Mouse (Mus musculus) midbrain, embryonic 12.5 days (tissue): ENCODE measurements at regions not wholly inside any gene's neighbourhood (a gene's known extent, or its start where the extent isn't known, plus 50 kb on each side); places are given as distances from the start of the nearest gene placed in this dataset.
A peak's percentile ranks its signal among the peaks of the same experiment; 100 is the strongest.

Source experiments
- ATAC-seq: fragments of 200-750 bp; cut with Nextera tagmentation; 2 replicates; pipeline ENCODE4 v1.8.0; 2017; ENCODE audit warnings: low read depth, moderate TSS enrichment, moderate library complexity; ENCODE audit not compliant: low FRiP score
- H3K27ac ChIP-seq: fragments of 300-500 bp; sonication (generic); replicated peaks from 2 replicates; pipeline ENCODE4 v1.5.1; 2016; ENCODE audit warnings: mild to moderate bottlenecking
- H3K27me3 ChIP-seq: fragments of 300-500 bp; sonication (generic); 2 replicates; pipeline ENCODE4 v1.6.1; 2016; ENCODE audit warnings: mild to moderate bottlenecking
- H3K36me3 ChIP-seq: fragments of 300-500 bp; sonication (generic); 2 replicates; pipeline ENCODE4 v1.6.1; 2016
- H3K4me1 ChIP-seq: fragments of 300-500 bp; sonication (generic); 2 replicates; pipeline ENCODE4 v1.6.1; 2016
- H3K4me2 ChIP-seq: fragments of 300-500 bp; sonication (generic); replicated peaks from 2 replicates; pipeline ENCODE4 v1.6.1; 2016; ENCODE audit warnings: mild to moderate bottlenecking, moderate library complexity
- H3K4me3 ChIP-seq: fragments of 300-500 bp; sonication (generic); 2 replicates; pipeline ENCODE4 v1.5.1; 2016; ENCODE audit warnings: mild to moderate bottlenecking
- H3K9ac ChIP-seq: fragments of 300-500 bp; sonication (generic); replicated peaks from 2 replicates; pipeline ENCODE4 v1.6.1; 2016; ENCODE audit warnings: mild to moderate bottlenecking, moderate library complexity
- H3K9me3 ChIP-seq: fragments of 300-500 bp; sonication (generic); 2 replicates; pipeline ENCODE4 v1.6.1; 2016; ENCODE audit warnings: mild to moderate bottlenecking
- WGBS: fragments of 180-500 bp; shearing (Covaris S2); methylation state at CpG from one replicate; pipeline ENCODE4 v1.1.7; 2016; 5-methylcytosine and 5-hydroxymethylcytosine counted together

DNA sequence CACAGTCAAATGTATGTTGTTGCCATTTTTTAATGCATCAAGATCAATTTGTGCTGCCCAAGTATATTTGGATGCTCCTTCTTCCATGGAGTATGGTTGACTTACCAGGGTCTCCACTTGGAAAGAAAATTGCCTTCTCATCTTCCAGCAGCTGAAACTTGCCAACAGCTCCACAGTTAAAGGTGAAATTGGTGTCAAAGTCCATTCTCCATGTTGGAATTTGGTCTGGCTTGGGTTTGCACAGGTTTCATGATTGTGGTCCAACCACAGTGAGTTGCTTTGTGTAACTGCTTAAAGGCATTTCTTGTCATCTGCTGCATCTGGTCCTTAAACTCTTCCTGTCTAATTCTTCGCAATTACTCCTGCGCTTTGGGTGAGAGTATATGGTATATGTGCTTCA is 634.3 kb downstream of the Nup35 start:
- Histone ChIP-seq H3K4me1 (no peaks in the 10 kb centered on the region), H3K36me3 (no peaks in the 10 kb centered on the region), H3K9me3 (no peaks in the 10 kb centered on the region), H3K27ac (no peak overlapping the region), H3K4me3 (no peak overlapping the region), H3K27me3 (no peaks in the 10 kb centered on the region), H3K4me2 (no peak overlapping the region), H3K9ac (no peak overlapping the region)
- no peak for ATAC-seq
- WGBS, result 100% methylated on average over 2 of the region's 2 CpGs

DNA sequence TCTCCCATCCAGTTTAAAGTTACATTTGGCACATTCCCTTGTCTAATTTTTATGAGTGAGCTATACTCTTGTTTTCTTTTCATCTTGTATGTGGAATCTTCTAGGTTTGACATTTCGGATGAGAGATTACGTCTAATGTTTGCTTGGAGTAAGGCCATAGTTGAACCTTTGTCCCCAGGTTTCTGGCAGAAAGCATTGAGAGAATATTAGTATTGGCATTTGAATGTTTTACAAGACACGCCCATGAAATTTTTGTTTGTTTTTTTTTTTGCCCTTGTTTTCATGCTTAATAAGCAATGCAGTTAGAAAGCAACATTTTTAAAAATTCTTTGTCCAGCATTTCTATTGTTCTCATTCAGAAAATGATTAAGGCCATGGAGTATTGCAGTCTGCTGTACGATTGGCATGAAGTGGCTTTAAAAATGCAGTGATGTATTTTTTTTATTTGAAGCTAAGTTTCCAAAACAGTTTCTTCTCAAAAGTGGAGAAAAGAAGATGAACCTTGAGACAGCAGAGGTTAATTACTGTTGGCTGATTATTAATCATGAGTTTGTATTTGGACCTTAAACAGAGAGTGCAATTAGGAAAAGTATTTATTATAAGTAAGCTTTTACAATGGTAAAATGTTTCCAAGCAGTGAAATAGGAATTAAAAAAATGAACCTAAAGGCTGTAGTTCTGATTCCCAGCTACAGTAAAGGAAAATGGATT is 645.2 kb downstream of the Nup35 start:
- Histone ChIP-seq H3K4me3 (no peak overlapping the region), H3K27me3 (no peaks in the 10 kb centered on the region), H3K27ac (no peak overlapping the region), H3K9ac (no peak overlapping the region), H3K36me3 (no peaks in the 10 kb centered on the region), H3K9me3 (no peaks in the 10 kb centered on the region), H3K4me2 (no peak overlapping the region), H3K4me1 (no peaks in the 10 kb centered on the region)
- 92% methylated on average over 4 of the region's 4 CpGs for WGBS
- no peak for ATAC-seq

DNA sequence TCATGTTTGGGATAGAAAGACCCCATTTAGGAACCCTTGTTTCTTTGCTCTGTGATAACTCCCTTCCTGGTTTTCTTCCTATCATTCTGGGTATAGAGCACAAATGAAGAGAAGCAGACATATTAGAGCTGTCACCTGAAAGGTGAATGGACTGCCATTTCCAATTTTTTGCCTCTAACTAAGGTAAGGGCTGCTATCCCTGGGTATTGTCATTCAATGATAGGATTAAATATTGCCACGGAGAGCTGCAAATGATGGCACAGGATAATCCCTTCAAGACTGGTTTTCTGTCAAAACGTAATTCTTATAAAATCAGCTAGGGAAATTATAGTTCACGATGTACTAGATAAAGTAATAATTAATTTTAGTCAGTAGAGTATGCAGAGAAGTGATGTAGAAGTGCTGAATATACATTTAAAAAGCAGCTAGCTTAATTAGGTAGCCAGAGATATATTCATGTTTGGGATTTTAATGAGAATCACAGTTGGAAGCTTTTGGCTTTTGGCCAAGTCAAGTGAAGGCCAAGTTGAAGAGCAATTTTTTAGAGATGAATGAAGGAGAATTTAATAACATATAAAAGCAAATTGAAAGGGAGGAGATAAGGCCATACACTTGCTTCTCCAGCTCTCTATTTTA is 652.3 kb downstream of the Nup35 start:
- WGBS, result 70% methylated on average over 3 of the region's 3 CpGs
- Histone ChIP-seq H3K27ac (no peak overlapping the region), H3K4me2 (no peak overlapping the region), H3K36me3 (no peaks in the 10 kb centered on the region), H3K9ac (no peak overlapping the region), H3K27me3 (no peaks in the 10 kb centered on the region), H3K4me1 (no peaks in the 10 kb centered on the region), H3K4me3 (no peak overlapping the region), H3K9me3 (no peaks in the 10 kb centered on the region)
- no peak for ATAC-seq

DNA sequence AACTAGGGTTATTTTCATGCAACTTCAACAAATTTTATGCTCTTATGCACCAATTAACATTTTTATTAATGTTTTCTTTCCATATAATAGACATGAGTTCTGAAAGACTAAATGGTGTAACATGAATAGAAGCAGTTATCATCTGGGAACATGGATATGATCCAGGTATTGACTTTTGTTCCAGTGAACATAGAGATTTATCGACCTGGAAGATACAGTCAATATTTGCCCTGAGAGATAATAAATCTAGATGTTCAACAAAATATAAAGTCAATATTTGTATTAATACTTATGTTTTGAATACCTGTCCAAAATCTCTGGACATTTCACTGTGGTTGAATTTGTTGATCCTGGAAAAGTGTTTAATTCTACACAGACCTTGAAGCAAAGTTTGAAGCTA is 653.9 kb downstream of the Nup35 start:
- 84% methylated on average over 1 of the region's 1 CpGs for WGBS
- Histone ChIP-seq H3K9ac (no peak overlapping the region), H3K4me1 (no peaks in the 10 kb centered on the region), H3K9me3 (no peaks in the 10 kb centered on the region), H3K4me3 (no peak overlapping the region), H3K27me3 (no peaks in the 10 kb centered on the region), H3K36me3 (no peaks in the 10 kb centered on the region), H3K27ac (no peak overlapping the region), H3K4me2 (no peak overlapping the region)
- ATAC-seq, result no peak

DNA sequence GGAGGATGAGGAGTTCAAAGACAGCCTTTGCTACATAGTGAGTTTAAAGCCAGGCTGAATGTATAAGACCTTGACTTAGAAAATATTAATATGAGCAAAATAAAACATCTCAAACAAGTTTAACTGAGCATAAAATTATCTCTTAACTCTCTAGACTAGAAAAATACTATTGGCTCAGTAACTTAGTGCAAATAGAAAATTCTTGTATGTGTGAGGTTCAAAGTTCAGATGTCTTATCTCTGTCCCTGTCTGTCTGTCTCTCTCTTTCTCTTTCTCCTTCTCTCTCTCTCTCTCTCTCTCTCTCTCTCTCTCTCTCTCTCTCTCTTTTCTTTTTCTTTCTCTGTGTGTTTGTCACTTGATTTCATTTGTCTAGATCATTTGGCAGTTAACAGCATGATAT is 655.5 kb downstream of the Nup35 start:
- Histone ChIP-seq H3K4me2 (no peak overlapping the region), H3K9me3 (no peaks in the 10 kb centered on the region), H3K27me3 (no peaks in the 10 kb centered on the region), H3K4me1 (no peaks in the 10 kb centered on the region), H3K4me3 (no peak overlapping the region), H3K36me3 (no peaks in the 10 kb centered on the region), H3K27ac (no peak overlapping the region), H3K9ac (no peak overlapping the region)
- no peak for ATAC-seq

DNA sequence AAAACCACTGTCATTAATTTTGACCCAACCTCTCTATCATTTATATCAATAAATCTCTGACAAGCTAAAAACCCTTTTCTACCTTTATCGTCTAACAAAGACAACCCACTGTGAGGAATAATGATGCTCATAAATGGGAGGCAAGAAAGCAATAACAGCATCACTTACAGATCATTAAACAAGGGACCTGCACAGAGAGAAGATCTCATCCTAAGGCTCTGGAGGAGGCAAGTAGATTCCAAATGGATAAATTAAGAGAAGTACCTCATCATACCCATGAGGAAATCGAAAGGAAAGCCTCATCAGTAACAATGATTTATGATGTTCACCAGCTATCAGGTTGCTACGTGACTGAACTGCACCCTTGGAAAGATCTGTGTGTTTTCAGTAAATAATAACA is 670.4 kb downstream of the Nup35 start:
- ATAC-seq, result no peak
- WGBS, result 80% methylated on average over 3 of the region's 3 CpGs
- no peak overlapping the region for H3K9ac ChIP-seq
- no peaks in the 10 kb centered on the region for H3K4me1 ChIP-seq
- no peak overlapping the region for H3K27ac ChIP-seq
- no peaks in the 10 kb centered on the region for H3K27me3 ChIP-seq
- H3K4me3 ChIP-seq, result no peak overlapping the region
- no peaks in the 10 kb centered on the region for H3K36me3 ChIP-seq
- H3K9me3 ChIP-seq, result no peaks in the 10 kb centered on the region
- no peak overlapping the region for H3K4me2 ChIP-seq

DNA sequence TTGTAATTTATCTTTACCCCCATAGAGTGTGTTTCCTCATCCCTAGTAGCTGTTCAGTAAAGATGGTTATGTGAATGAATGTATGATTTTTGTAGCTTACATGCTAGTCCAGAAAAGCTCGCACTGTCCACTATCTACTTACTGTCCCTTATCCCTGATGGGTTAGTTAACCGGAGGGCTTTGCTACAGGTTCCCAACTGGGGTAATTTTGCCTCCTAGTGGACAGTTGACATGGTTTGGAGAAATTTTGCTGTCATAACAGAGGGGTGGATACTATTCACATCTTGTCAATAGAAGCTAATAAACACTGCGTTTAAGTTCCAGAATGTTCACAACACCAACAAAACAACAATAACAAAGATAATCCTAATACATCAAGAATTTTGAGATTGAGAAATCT is 711.6 kb downstream of the Nup35 start:
- no peaks in the 10 kb centered on the region for H3K36me3 ChIP-seq
- 88% methylated on average over 3 of the region's 3 CpGs for WGBS

DNA sequence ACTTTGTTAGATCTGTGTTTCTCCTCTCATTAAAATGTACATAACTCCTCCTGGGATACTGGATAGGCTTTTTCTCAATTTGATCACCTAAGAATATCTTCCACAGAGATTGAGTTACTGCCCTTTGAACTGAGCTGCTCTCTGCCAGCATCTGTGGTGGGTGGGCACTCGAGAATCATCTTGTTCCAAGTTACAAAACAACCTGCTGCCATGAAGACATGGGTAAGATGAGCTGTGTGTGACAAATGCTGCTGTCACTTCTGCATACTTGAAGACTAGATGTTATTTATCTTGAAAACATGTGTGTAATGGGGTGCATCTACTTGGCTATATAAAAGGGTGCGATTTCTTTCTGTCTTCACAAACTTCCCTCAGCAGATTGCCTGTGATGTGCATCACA is 716.0 kb upstream of the Zfp804a start:
- Histone ChIP-seq H3K4me3 (no peak overlapping the region), H3K27me3 (no peaks in the 10 kb centered on the region), H3K9me3 (no peaks in the 10 kb centered on the region), H3K27ac (no peak overlapping the region), H3K36me3 (no peaks in the 10 kb centered on the region), H3K4me1 (no peaks in the 10 kb centered on the region), H3K9ac (no peak overlapping the region), H3K4me2 (no peak overlapping the region)
- WGBS, result 80% methylated on average over 2 of the region's 2 CpGs
- no peak for ATAC-seq

More for the DNA sequence above, 711.6 kb downstream of the Nup35 start:
- Histone ChIP-seq H3K9me3 (no peaks in the 10 kb centered on the region), H3K27ac (no peak overlapping the region), H3K4me1 (no peaks in the 10 kb centered on the region), H3K4me3 (no peak overlapping the region), H3K27me3 (no peaks in the 10 kb centered on the region), H3K4me2 (no peak overlapping the region), H3K9ac (no peak overlapping the region)
- ATAC-seq, result no peak

DNA sequence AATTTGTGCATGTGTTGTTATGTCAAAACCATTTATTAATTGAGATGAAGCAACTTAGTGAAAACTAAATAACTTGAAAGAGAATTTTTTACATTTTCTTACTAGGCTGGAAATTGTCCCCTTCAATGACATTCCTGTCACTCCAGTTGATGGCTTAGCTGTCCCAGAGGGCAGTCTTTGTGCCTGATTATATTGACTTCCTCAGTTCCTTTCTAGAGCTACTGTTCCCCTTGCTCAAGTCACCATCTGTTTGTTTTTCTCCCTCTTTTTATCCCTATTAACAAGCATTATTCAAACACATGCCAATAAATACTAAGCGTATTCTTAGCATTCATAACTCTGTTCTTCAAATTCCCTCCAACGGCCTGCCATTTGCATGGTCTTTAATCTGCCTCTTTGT is 712.6 kb upstream of the Zfp804a start:
- no peak overlapping the region for H3K9ac ChIP-seq
- no peaks in the 10 kb centered on the region for H3K9me3 ChIP-seq
- no peaks in the 10 kb centered on the region for H3K36me3 ChIP-seq
- ATAC-seq, result peak; percentile 72; the same call in 1 of the 2 replicates
- H3K27me3 ChIP-seq, result no peaks in the 10 kb centered on the region
- H3K4me2 ChIP-seq, result no peak overlapping the region
- no peaks in the 10 kb centered on the region for H3K4me1 ChIP-seq
- H3K27ac ChIP-seq, result no peak overlapping the region
- WGBS, result 61% methylated on average over 2 of the region's 2 CpGs
- no peak overlapping the region for H3K4me3 ChIP-seq
